Mouse (Mus musculus) brown adipose tissue, adult 24 weeks (tissue): ENCODE data around the gene Igf2r. TPM values are rescaled to one million over a fixed set of nuclear protein-coding genes. Genes with fewer than 3 reads are reported as not detected.
A peak's percentile ranks its signal among the peaks of the same experiment; 100 is the strongest.
"Not testable (repeated sequence)": the region's sequence is repeated elsewhere in the genome, so short reads cannot be mapped to it uniquely, and the experiment has no call there.

Source experiments
- H3K27ac ChIP-seq: fragments of 200-500 bp; replicated peaks from 2 replicates; pipeline ENCODE4 v1.5.1; 2012; ENCODE audit warnings: low read depth, mild to moderate bottlenecking, low read length
- H3K4me1 ChIP-seq: fragments of 200-500 bp; 2 replicates; pipeline ENCODE4 v1.6.1; 2012; ENCODE audit warnings: low read length, mixed read lengths; ENCODE audit not compliant: control insufficient read depth, insufficient read depth, insufficient read length
- H3K4me3 ChIP-seq: fragments of 200-500 bp; 2 replicates; pipeline ENCODE4 v1.5.1; 2012; ENCODE audit warnings: low read depth, mild to moderate bottlenecking, low read length, moderate library complexity; ENCODE audit not compliant: insufficient read depth
- polyA plus RNA-seq: library from polyadenylated mRNA; stranded (reverse); fragments of >200 nt; gene quantifications from 2 replicates; pipeline ENCODE4 v1.2.4, GENCODE M21; 2012; ENCODE audit not compliant: missing spikeins, insufficient read depth, insufficient read length

Igf2r gene
- polyA plus RNA-seq, 1 experiment, result 16.3 TPM

GRCm38 (mm10) chr17:12688427-12689110 lies 80.9 kb downstream of the Igf2r start:
- no peak overlapping the region for H3K4me3 ChIP-seq
- H3K27ac ChIP-seq, result peak overlapping the region; percentile 39
- H3K4me1 ChIP-seq, result peaks cover 11% of the 10 kb centered on the region; the same call in 1 of the 2 replicates

GRCm38 (mm10) chr17:12684928-12685624 lies 84.4 kb downstream of the Igf2r start:
- Histone ChIP-seq H3K4me1 (peaks cover 11% of the 10 kb centered on the region; the same call in 1 of the 2 replicates), H3K4me3 (no peak overlapping the region), H3K27ac (no peak overlapping the region)

GRCm38 (mm10) chr17:12684412-12684811 lies 85.1 kb downstream of the Igf2r start:
- no peak overlapping the region for H3K27ac ChIP-seq
- H3K4me1 ChIP-seq, result peaks cover 11% of the 10 kb centered on the region; the same call in 1 of the 2 replicates
- H3K4me3 ChIP-seq, result no peak overlapping the region

- Histone ChIP-seq H3K4me3 (no peak overlapping the region), H3K27ac (no peak overlapping the region), H3K4me1 (peaks cover 8% of the 10 kb centered on the region; the same call in 1 of the 2 replicates)
These were observed 85.9 kb downstream of the Igf2r start for GRCm38 (mm10) chr17:12683582-12683981.

- H3K4me1 ChIP-seq, result no peaks in the 10 kb centered on the region
- no peak overlapping the region for H3K4me3 ChIP-seq
- no peak overlapping the region for H3K27ac ChIP-seq
These were observed 91.2 kb downstream of the Igf2r start for GRCm38 (mm10) chr17:12678261-12678660.

- Histone ChIP-seq H3K4me1 (no peaks in the 10 kb centered on the region), H3K27ac (no peak overlapping the region), H3K4me3 (no peak overlapping the region)
These were observed 92.3 kb downstream of the Igf2r start for GRCm38 (mm10) chr17:12677139-12677538.

GRCm38 (mm10) chr17:12675646-12676045 lies 93.8 kb downstream of the Igf2r start, which contains the start of gene Slc22a1:
Slc22a1 (minus strand) TSS chr17:12675829.
- Histone ChIP-seq H3K4me1 (no peaks in the 10 kb centered on the region), H3K27ac (no peak within 1 kb of the TSS), H3K4me3 (no peak within 1 kb of the TSS)

- not testable (repeated sequence) for H3K4me1 ChIP-seq, H3K27ac ChIP-seq, H3K4me3 ChIP-seq
These were observed 94.5 kb downstream of the Igf2r start for GRCm38 (mm10) chr17:12674980-12675379.

- Histone ChIP-seq H3K4me3 (no peak overlapping the region), H3K27ac (no peak overlapping the region), H3K4me1 (peaks cover 3% of the 10 kb centered on the region; the same call in 1 of the 2 replicates)
These were observed 95.6 kb downstream of the Igf2r start for GRCm38 (mm10) chr17:12673871-12674270.

GRCm38 (mm10) chr17:12672285-12672790 lies 97.1 kb downstream of the Igf2r start:
- Histone ChIP-seq H3K27ac (no peak overlapping the region), H3K4me1 (peaks cover 3% of the 10 kb centered on the region; the same call in 1 of the 2 replicates), H3K4me3 (no peak overlapping the region)

- Histone ChIP-seq H3K27ac (no peak overlapping the region), H3K4me3 (no peak overlapping the region), H3K4me1 (peaks cover 3% of the 10 kb centered on the region; the same call in 1 of the 2 replicates)
These were observed 98.3 kb downstream of the Igf2r start for GRCm38 (mm10) chr17:12671029-12671605.

- Histone ChIP-seq H3K27ac (no peak overlapping the region), H3K4me1 (peaks cover 3% of the 10 kb centered on the region), H3K4me3 (no peak overlapping the region)
These were observed 100.1 kb downstream of the Igf2r start for GRCm38 (mm10) chr17:12669363-12669679.

- H3K4me3 ChIP-seq, result no peak overlapping the region
- peaks cover 9% of the 10 kb centered on the region for H3K4me1 ChIP-seq
- no peak overlapping the region for H3K27ac ChIP-seq
These were observed 100.7 kb downstream of the Igf2r start for GRCm38 (mm10) chr17:12668478-12669362.

- peak overlapping the region; percentile 68; the same call in 1 of the 2 replicates for H3K27ac ChIP-seq
- H3K4me3 ChIP-seq, result no peak overlapping the region
- peaks cover 6% of the 10 kb centered on the region for H3K4me1 ChIP-seq
These were observed 105.3 kb downstream of the Igf2r start for GRCm38 (mm10) chr17:12664156-12664555.
